Mouse (Mus musculus): ENCODE data around the gene B3galnt1.

The B3galnt1 gene

GRCm38 (mm10) chr3:69563406-69563805 is 35.4 kb downstream of the B3galnt1 start:
- no peak for DNase-seq (ENCODE audit: low spot score in 2 of 2)

- DNase-seq (ENCODE audit: low spot score in 2 of 2) = no peak
Measured at GRCm38 (mm10) chr3:69561686-69562085, 37.1 kb downstream of the B3galnt1 start.

GRCm38 (mm10) chr3:69559975-69560330 is 38.8 kb downstream of the B3galnt1 start:
- no peak for DNase-seq (ENCODE audit: low spot score in 2 of 2)

GRCm38 (mm10) chr3:69559316-69559974 is 39.3 kb downstream of the B3galnt1 start:
- no peak for DNase-seq (ENCODE audit: low spot score in 2 of 2)

GRCm38 (mm10) chr3:69556092-69556778 is 42.5 kb downstream of the B3galnt1 start:
- no peak for DNase-seq (ENCODE audit: low spot score in 2 of 2)

- DNase-seq (ENCODE audit: low spot score in 2 of 2) = no peak
Measured at GRCm38 (mm10) chr3:69555511-69555910, 43.2 kb downstream of the B3galnt1 start.

- DNase-seq (ENCODE audit: low spot score in 2 of 2) = no peak
Measured at GRCm38 (mm10) chr3:69549602-69550001, 49.2 kb downstream of the B3galnt1 start.

GRCm38 (mm10) chr3:69548704-69549455 is 49.9 kb downstream of the B3galnt1 start:
- DNase-seq (ENCODE audit: low spot score in 2 of 2) = no peak

- no peak for DNase-seq (ENCODE audit: low spot score in 2 of 2)
Measured at GRCm38 (mm10) chr3:69545017-69545416, 53.7 kb downstream of the B3galnt1 start.

- no peak for DNase-seq (ENCODE audit: low spot score in 2 of 2)
Measured at GRCm38 (mm10) chr3:69543730-69544129, 55.0 kb downstream of the B3galnt1 start.

- DNase-seq (ENCODE audit: low spot score in 2 of 2) = no peak
Measured at GRCm38 (mm10) chr3:69542962-69543361, 55.8 kb downstream of the B3galnt1 start.

- DNase-seq (ENCODE audit: low spot score in 2 of 2) = no peak
Measured at GRCm38 (mm10) chr3:69535941-69536647, 62.7 kb downstream of the B3galnt1 start.

GRCm38 (mm10) chr3:69535486-69535885 is 63.3 kb downstream of the B3galnt1 start:
- no peak for DNase-seq (ENCODE audit: low spot score in 2 of 2)

GRCm38 (mm10) chr3:69532687-69533086 is 66.1 kb downstream of the B3galnt1 start:
- DNase-seq (ENCODE audit: low spot score in 2 of 2) = no peak

- no peak for DNase-seq (ENCODE audit: low spot score in 2 of 2)
Measured at GRCm38 (mm10) chr3:69531511-69531910, 67.2 kb downstream of the B3galnt1 start.

GRCm38 (mm10) chr3:69529576-69529975 is 69.2 kb downstream of the B3galnt1 start:
- no peak for DNase-seq (ENCODE audit: low spot score in 2 of 2)

- DNase-seq (ENCODE audit: low spot score in 2 of 2) = no peak
Measured at GRCm38 (mm10) chr3:69527384-69527783, 71.4 kb downstream of the B3galnt1 start.

- no peak for DNase-seq (ENCODE audit: low spot score in 2 of 2)
Measured at GRCm38 (mm10) chr3:69525072-69525529, 73.7 kb downstream of the B3galnt1 start.

- DNase-seq (ENCODE audit: low spot score in 2 of 2) = no peak
Measured at GRCm38 (mm10) chr3:69524356-69525071, 74.2 kb downstream of the B3galnt1 start.
